Mouse (Mus musculus) urinary bladder, postnatal 0 days (tissue): Measurements from ENCODE around the gene Olfr1339. TPM values are rescaled to one million over a fixed set of nuclear protein-coding genes. Genes with fewer than 3 reads are reported as not detected.

ENCODE experiments used
- polyA plus RNA-seq: library from polyadenylated mRNA; unstranded; fragments of >200 nt; fragmentation: Nextera tagmentation; extraction: Ambion mirVana; gene quantifications from 2 replicates; pipeline ENCODE4 v1.2.1, GENCODE M21; 2015

Olfr1339 gene
- not detected in 2 replicates for polyA plus RNA-seq

DNA sequence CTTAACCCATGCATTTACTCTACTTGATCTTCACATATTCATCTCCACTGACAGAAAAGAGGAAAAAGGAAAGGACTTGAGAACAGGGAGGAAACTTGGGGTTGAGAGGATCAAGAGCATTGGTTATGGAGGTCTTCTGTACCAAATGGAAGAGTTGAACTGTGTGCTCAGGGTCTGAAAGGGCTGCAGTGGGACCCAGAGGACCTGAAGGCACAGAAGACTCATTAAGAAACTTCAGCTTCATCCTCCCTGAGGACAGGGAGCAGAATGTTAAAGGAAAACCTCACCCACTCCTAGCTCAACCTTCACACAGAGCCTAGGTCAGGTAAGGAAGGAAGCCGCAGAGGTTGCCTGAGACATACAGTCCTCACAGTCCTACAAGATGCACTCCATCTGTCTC lies at the start of gene Olfr1339:
Gene Olfr1339 (plus strand): TSS at position 301 of the 400 bp plus-strand sequence.

DNA sequence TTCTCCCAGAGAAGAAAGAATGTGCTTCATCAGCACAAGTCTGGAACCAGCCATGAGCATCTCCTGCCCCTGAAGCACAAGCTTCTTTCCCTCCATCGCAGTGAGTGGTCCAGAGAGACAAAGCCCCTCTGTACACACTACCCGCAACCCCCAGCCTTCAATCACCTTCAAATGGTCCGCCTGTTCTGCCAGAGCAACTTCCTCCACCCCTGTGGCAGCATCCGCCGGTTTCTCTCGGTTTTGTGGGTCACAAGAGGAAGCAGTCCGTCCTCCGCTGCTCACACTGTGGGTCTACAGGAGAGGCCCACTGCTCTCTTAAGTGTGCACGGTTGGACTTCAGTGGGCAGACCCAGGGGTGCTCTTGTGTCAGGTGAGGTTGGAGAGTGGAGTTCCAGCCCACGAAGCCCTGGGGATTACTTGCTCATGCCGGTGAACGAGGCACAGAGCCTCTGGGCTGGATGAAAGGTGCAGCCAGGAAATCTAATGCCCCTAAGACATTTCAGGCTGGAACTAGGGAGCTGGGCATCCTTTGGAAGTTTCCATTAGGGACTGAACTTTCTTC lies 39.5 kb upstream of the Olfr1339 start, which contains the start of gene Olfr1342:
Gene Olfr1342 (minus strand): TSS at position 345 of the 562 bp plus-strand sequence.

DNA sequence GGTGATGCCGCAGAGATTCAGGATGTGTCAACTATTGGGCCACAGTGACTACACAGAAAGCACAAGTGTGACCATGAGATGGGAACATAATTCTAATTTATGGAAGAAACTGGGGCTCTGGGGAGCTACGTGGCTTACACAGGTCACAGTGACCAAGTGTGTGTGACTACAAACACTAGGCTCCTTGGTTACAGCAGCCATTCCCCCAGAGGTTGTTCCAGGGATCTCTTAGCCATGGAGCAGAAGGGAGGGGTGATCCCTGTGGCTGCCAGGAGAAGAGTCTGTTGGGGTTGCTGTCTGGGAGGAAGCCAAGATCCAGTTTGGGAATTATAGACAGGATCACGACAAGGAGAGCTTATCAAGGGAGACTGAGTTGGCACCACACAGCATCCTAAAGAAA lies 28.8 kb upstream of the Olfr1339 start, which contains the start of gene Olfr1341:
Gene Olfr1341 (plus strand): TSS at position 301 of the 400 bp plus-strand sequence.

DNA sequence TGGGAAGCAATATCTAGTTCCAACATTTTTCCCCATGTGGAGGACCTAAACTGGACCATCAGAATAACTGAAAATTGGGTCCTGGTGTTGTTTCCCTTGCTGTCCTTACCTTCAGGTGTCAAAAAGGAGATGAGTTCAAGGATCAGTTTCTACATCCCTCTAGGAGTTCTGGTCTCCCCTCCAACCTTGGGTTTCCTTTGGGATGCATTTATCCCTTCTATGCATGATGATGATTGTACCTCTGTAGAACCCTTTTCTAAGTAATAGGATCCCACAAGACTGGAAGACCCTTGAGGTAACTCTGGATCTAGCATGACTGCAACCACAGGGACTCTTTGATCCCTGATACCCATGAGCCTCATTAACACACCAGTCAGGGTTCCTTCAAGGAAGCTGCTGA lies 12.1 kb upstream of the Olfr1339 start, which contains the start of gene Olfr1340:
Gene Olfr1340 (plus strand): TSS at position 301 of the 400 bp plus-strand sequence.

DNA sequence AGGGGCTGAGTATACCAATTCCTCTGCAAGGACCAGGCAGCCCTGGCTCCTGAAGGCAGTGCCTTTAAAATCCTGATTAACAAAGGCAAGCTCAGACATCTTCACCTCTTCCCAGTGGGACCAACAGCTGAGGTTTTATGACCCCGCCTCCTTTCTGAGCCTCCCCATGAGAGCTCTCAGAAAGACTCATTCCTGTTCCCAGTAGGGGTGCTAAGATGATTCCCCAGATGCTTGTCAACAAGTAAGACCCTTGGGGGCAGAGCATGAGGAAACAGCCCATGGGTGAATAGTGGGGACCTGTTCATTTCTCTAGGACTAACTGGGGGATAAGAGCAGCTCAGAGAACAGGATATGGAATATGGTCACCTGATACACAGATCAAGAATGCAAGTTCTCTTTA lies 26.7 kb downstream of the Olfr1339 start, which contains the start of gene Olfr1338:
Gene Olfr1338 (minus strand): TSS at position 101 of the 400 bp plus-strand sequence.

DNA sequence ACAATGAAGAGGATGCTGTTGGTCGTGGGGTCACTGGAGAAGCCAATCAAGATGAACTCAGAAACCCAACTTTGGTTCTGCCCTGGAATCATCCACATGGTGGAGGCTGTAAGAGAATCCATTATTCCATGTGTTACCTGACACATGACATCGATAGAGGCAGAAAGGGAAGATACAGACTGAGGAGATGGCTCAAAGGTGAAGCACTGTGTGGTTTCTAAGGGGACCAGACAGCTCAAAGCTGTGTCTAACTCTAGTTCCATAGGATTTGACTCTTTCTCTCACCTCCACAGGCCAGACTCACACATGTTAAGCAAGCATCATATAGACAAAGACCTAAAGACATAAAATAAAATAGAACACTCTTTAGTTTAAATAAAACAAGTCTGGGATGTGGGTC lies 50.5 kb downstream of the Olfr1339 start, which contains the start of gene Olfr1337:
Gene Olfr1337 (minus strand): TSS at position 101 of the 400 bp plus-strand sequence.

Other genes with a start within 250 kb of the Olfr1339 start
- gene Tie1, start 242.1 kb upstream of the Olfr1339 start, polyA plus RNA-seq = 10.6 and 11.9 TPM in 2 replicates
- gene 2610528J11Rik, start 205.2 kb upstream of the Olfr1339 start, polyA plus RNA-seq = 11.9 and 12.9 TPM in 2 replicates
- gene Tmem125, start 188.1 kb upstream of the Olfr1339 start, polyA plus RNA-seq = 16.7 and 17.9 TPM in 2 replicates
- 0.10 TPM in 2 replicates for gene Cfap57, start 111.4 kb upstream of the Olfr1339 start, polyA plus RNA-seq
- gene Ebna1bp2, start 111.4 kb upstream of the Olfr1339 start, polyA plus RNA-seq = 103 and 114 TPM in 2 replicates
- gene Olfr62, start 73.2 kb upstream of the Olfr1339 start, polyA plus RNA-seq = not detected in 2 replicates
- gene Olfr1342, start 39.4 kb upstream of the Olfr1339 start, polyA plus RNA-seq = not detected in 2 replicates
- gene Olfr1341, start 28.7 kb upstream of the Olfr1339 start, polyA plus RNA-seq = not detected in 2 replicates
- not detected in 2 replicates for gene Olfr1340, start 12.0 kb upstream of the Olfr1339 start, polyA plus RNA-seq
- not detected in 2 replicates for gene Olfr1338, start 26.6 kb downstream of the Olfr1339 start, polyA plus RNA-seq
- gene Olfr1337, start 50.4 kb downstream of the Olfr1339 start, polyA plus RNA-seq = not detected in 2 replicates
- not detected in 2 replicates for gene Olfr1335, start 77.8 kb downstream of the Olfr1339 start, polyA plus RNA-seq
- gene Olfr1333, start 104.1 kb downstream of the Olfr1339 start, polyA plus RNA-seq = not detected in 2 replicates
- not detected in 2 replicates for gene Olfr1331, start 132.5 kb downstream of the Olfr1339 start, polyA plus RNA-seq
- not detected in 2 replicates for gene Olfr1330, start 156.4 kb downstream of the Olfr1339 start, polyA plus RNA-seq
- gene Olfr1329, start 185.3 kb downstream of the Olfr1339 start, polyA plus RNA-seq = not detected in 2 replicates
- not detected in 2 replicates for gene Olfr1328, start 206.4 kb downstream of the Olfr1339 start, polyA plus RNA-seq
- not detected in 2 replicates for gene Lao1, start 229.4 kb downstream of the Olfr1339 start, polyA plus RNA-seq